8 mouse cellular contexts compared by ENCODE assay signal in genomic region chr6:76620754-76621204, GRCm38 (mm10).
A peak's percentile ranks its signal among the peaks of the same experiment; 100 is the strongest.
DNase-seq lines count a peak whose midpoint lies in the region; ATAC-seq and TF ChIP-seq lines count a peak whose summit lies in the region.
"Had no signal": no experiment of that assay in that cellular context is flagged by ENCODE, and none has a peak within 500 bp of the region (broad histone marks: within the 10 kb centered on the region; RNA-seq: fewer than 3 reads in every experiment).

No protein-coding gene starts in this region.

- no peak for TF ChIP-seq CTCF in brain, embryonic 14.5 days (IDR thresholded peaks at IDR 0.05; ENCODE audit: borderline replicate concordance, extremely low read depth, insufficient read depth, insufficient read length)

- no peak overlapping the region for H3K9ac ChIP-seq in kidney, embryonic 15.5 days
- H3K9ac ChIP-seq in forebrain, embryonic 14.5 days (ENCODE audit: low read length) = no peak overlapping the region
- H3K9ac ChIP-seq in midbrain, embryonic 11.5 days (ENCODE audit: low read length) = no peak overlapping the region

- no peak for ATAC-seq in kidney, embryonic 15.5 days (replicated peaks; ENCODE audit: low FRiP score)
- ATAC-seq in forebrain, embryonic 14.5 days = peak; percentile 94
- peak; percentile 95 for ATAC-seq in midbrain, embryonic 11.5 days (ENCODE audit: low FRiP score)

- H3K4me2 ChIP-seq in kidney, embryonic 15.5 days = no peak overlapping the region
- H3K4me2 ChIP-seq in forebrain, embryonic 14.5 days (ENCODE audit: low read length) = no peak overlapping the region
- no peak overlapping the region for H3K4me2 ChIP-seq in midbrain, embryonic 11.5 days

- no peaks in the 10 kb centered on the region for H3K27me3 ChIP-seq in kidney, embryonic 15.5 days
- no peaks in the 10 kb centered on the region for H3K27me3 ChIP-seq in forebrain, embryonic 14.5 days (replicated peaks; ENCODE audit: control insufficient read depth, insufficient read depth, low read length)
- no peaks in the 10 kb centered on the region for H3K27me3 ChIP-seq in midbrain, embryonic 11.5 days (ENCODE audit: control insufficient read depth, insufficient read depth, low read length)

- H3K36me3 ChIP-seq in kidney, embryonic 15.5 days = no peaks in the 10 kb centered on the region
- H3K36me3 ChIP-seq in forebrain, embryonic 14.5 days (ENCODE audit: control insufficient read depth, insufficient read depth, low read length) = no peaks in the 10 kb centered on the region
- H3K36me3 ChIP-seq in midbrain, embryonic 11.5 days (ENCODE audit: control insufficient read depth, insufficient read depth, low read length) = no peaks in the 10 kb centered on the region

- DNase-seq in kidney, postnatal 10 days = peak; percentile 52
- DNase-seq in brain, embryonic 14.5 days (ENCODE audit: low read depth) = peak; percentile 90
- DNase-seq in forebrain, embryonic 14.5 days (ENCODE audit: low spot score) = peak; percentile 83
- DNase-seq in midbrain, embryonic 11.5 days (ENCODE audit: low spot score, missing footprints) = peak; percentile 88
- no peak for DNase-seq in adrenal gland, postnatal 4 days (ENCODE audit: low spot score in 2 of 2)
- DNase-seq in spleen, postnatal 10 days (ENCODE audit: low spot score in 2 of 2) = no peak
- DNase-seq: adrenal gland, adult 8-10 months had no signal

- 79% methylated on average over 6 of the region's 6 CpGs for WGBS in kidney, embryonic 15.5 days
- WGBS in forebrain, embryonic 14.5 days = 20% methylated on average over 6 of the region's 6 CpGs
- WGBS in midbrain, embryonic 11.5 days = 33% methylated on average over 6 of the region's 6 CpGs

- H3K9me3 ChIP-seq in kidney, embryonic 15.5 days (replicated peaks) = no peaks in the 10 kb centered on the region
- no peaks in the 10 kb centered on the region for H3K9me3 ChIP-seq in forebrain, embryonic 14.5 days (replicated peaks; ENCODE audit: control insufficient read depth, low read length)
- no peaks in the 10 kb centered on the region for H3K9me3 ChIP-seq in midbrain, embryonic 11.5 days (ENCODE audit: control insufficient read depth, low read length)

- H3K4me3 ChIP-seq in kidney, embryonic 15.5 days (replicated peaks) = no peak overlapping the region
- no peak overlapping the region for H3K4me3 ChIP-seq in forebrain, embryonic 14.5 days (ENCODE audit: low read depth, low read length)
- no peak overlapping the region for H3K4me3 ChIP-seq in midbrain, embryonic 11.5 days (ENCODE audit: low read depth, low read length)

- H3K4me1 ChIP-seq in kidney, embryonic 15.5 days = no peaks in the 10 kb centered on the region
- 0 out of 2 replicates have a peak, but pooled peaks cover 7% of the 10 kb centered on the region for H3K4me1 ChIP-seq in forebrain, embryonic 14.5 days (ENCODE audit: control insufficient read depth, insufficient read depth, low read length)
- H3K4me1 ChIP-seq in midbrain, embryonic 11.5 days (ENCODE audit: control insufficient read depth, insufficient read depth, low read length) = no peaks in the 10 kb centered on the region

- H3K27ac ChIP-seq in kidney, embryonic 15.5 days = no peak overlapping the region
- no peak overlapping the region for H3K27ac ChIP-seq in forebrain, embryonic 14.5 days (ENCODE audit: low read depth, low read length)
- H3K27ac ChIP-seq in midbrain, embryonic 11.5 days (ENCODE audit: low read depth, low read length) = no peak overlapping the region

- TF ChIP-seq POLR2A in brain, embryonic 14.5 days (IDR thresholded peaks at IDR 0.05; ENCODE audit: borderline replicate concordance, extremely low read depth, insufficient read depth, insufficient read length, poor library complexity, severe bottlenecking) = no peak

Comparison
In these comparisons a context has a peak if more than half of its experiments do, and no peak if none do; other contexts are left out.
1. DNase-seq: peak in kidney, postnatal 10 days (single experiment), brain, embryonic 14.5 days (single experiment), forebrain, embryonic 14.5 days (single experiment) and midbrain, embryonic 11.5 days (single experiment); none in adrenal gland, postnatal 4 days (0 of 2) and spleen, postnatal 10 days (0 of 2).